Mouse (Mus musculus): ENCODE results near the gene Cacna1e. TPM values are rescaled to one million over a fixed set of nuclear protein-coding genes. Genes with fewer than 3 reads are reported as not detected.

Cacna1e gene
- total and polyA plus RNA-seq, 3 experiments: not detected

GRCm38 (mm10) chr1:154705882-154706565 lies 178.3 kb downstream of the Cacna1e start:
- TF ChIP-seq POLR2AphosphoS2 (IDR thresholded peaks at IDR 0.05; ENCODE audit: low read length) (no peak), MXI1 (IDR thresholded peaks at IDR 0.05; ENCODE audit: low read depth, low read length) (no peak), GATA1 (IDR thresholded peaks at IDR 0.05; ENCODE audit: low read depth, low read length) (no peak)

DNA sequence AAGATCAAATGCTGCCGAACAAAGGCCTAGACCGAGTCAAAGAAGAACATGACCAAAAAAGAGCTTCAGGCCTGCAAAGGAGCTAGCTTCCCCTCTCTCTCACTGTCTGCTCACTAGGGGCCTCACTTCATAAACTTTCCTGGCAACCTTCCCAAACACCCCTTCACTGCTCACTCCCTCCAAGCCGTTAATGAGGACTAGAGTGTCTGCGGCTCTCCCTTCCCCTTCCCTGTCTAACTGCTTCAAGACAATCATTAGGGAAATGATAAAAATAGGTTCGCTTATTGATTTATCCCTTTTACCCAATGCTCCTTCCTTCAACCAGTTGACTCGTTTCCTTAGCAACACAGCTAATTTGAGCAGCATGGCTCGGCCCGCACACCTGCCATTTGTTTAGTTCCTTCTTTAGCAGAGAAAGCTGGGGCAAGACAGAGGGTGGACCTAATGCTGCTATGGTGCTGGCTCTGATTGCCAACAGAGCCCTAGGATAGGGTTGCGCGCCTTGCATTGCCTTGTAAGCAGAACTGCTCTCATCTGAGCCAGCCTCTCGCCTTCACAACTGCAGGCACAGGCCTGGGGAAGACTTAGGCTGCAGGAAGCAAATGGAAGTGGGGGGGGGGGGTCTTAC lies 179.6 kb downstream of the Cacna1e start:
- no peak for DNase-seq (ENCODE audit: low read depth, low spot score)
- Histone ChIP-seq H3K79me2 (ENCODE audit: control insufficient read depth, insufficient read depth, low read length, poor library complexity) (no peaks in the 10 kb centered on the region), H3K36me3 (ENCODE audit: control insufficient read depth in 1 of 2, insufficient read depth in 2 of 2, low read length in 2 of 2) (no peaks in the 10 kb centered on the region), H3K4me3 (ENCODE audit: control insufficient read depth in 1 of 2, insufficient read depth in 1 of 2, low read depth in 2 of 2, low read length in 2 of 2) (no peak overlapping the region), H3K4me1 (ENCODE audit: control insufficient read depth in 1 of 2, insufficient read depth in 2 of 2, low read length in 2 of 2) (no peaks in the 10 kb centered on the region), H3K27me3 (ENCODE audit: control insufficient read depth in 1 of 2, insufficient read depth in 2 of 2, low read length in 2 of 2) (no peaks in the 10 kb centered on the region), H3K27ac (ENCODE audit: control insufficient read depth, low read depth, low read length) (no peak overlapping the region), H3K9me3 (replicated peaks; ENCODE audit: insufficient read depth, low read length) (no peaks in the 10 kb centered on the region), H3K9ac (ENCODE audit: control insufficient read depth, low read depth, low read length, poor library complexity, severe bottlenecking) (no peak overlapping the region)
- TF ChIP-seq RCOR1 (IDR thresholded peaks at IDR 0.05; ENCODE audit: low read depth, low read length): no peak
- TF ChIP-seq CTCF (IDR thresholded peaks at IDR 0.05 in 2 of 3, conservative IDR thresholded peaks at IDR 0.05 in 1 of 3; ENCODE audit: control insufficient read depth in 1 of 3, insufficient read depth in 1 of 3, low read depth in 2 of 3, low read length in 3 of 3, poor library complexity in 1 of 3, severe bottlenecking in 1 of 3): no peak
- no peak for TF ChIP-seq NELFE (IDR thresholded peaks at IDR 0.05; ENCODE audit: low read depth, low read length)
- TF ChIP-seq ZNF384 (IDR thresholded peaks at IDR 0.05; ENCODE audit: low read depth, low read length): no peak
- TF ChIP-seq ZC3H11A (IDR thresholded peaks at IDR 0.05; ENCODE audit: low read depth, low read length): no peak
- no peak for TF ChIP-seq KAT2A (conservative IDR thresholded peaks at IDR 0.05; ENCODE audit: low read depth, low read length)
- no peak for TF ChIP-seq MYB (IDR thresholded peaks at IDR 0.05; ENCODE audit: low read depth, low read length)
- no peak for TF ChIP-seq MXI1 (IDR thresholded peaks at IDR 0.05; ENCODE audit: low read depth, low read length)
- no peak for TF ChIP-seq MYC (IDR thresholded peaks at IDR 0.05; ENCODE audit: low read depth, low read length)
- no peak for TF ChIP-seq CHD1 (IDR thresholded peaks at IDR 0.05; ENCODE audit: low read depth, low read length)
- no peak for TF ChIP-seq SIN3A (IDR thresholded peaks at IDR 0.05; ENCODE audit: low read length)
- TF ChIP-seq USF1 (IDR thresholded peaks at IDR 0.05; ENCODE audit: low read depth, low read length): no peak
- TF ChIP-seq EP300 (IDR thresholded peaks at IDR 0.05; ENCODE audit: low read depth in 1 of 2, low read length in 2 of 2): no peak
- TF ChIP-seq MAFK (IDR thresholded peaks at IDR 0.05; ENCODE audit: borderline replicate concordance, low read depth, low read length): no peak
- no peak for TF ChIP-seq ELF1 (IDR thresholded peaks at IDR 0.05; ENCODE audit: low read depth, low read length)
- no peak for TF ChIP-seq ZMIZ1 (IDR thresholded peaks at IDR 0.05; ENCODE audit: low read depth, low read length)
- no peak for TF ChIP-seq ZKSCAN1 (IDR thresholded peaks at IDR 0.05; ENCODE audit: low read depth, low read length)
- TF ChIP-seq GABPA (IDR thresholded peaks at IDR 0.05; ENCODE audit: low read depth, low read length): no peak
- TF ChIP-seq POLR2AphosphoS2 (IDR thresholded peaks at IDR 0.05; ENCODE audit: low read length): no peak
- no peak for TF ChIP-seq SMC3 (IDR thresholded peaks at IDR 0.05; ENCODE audit: low read depth, low read length)

More at GRCm38 (mm10) chr1:154705882-154706565, 178.3 kb downstream of the Cacna1e start:
- no peak overlapping the region for H3K9ac ChIP-seq (ENCODE audit: control insufficient read depth, low read depth, low read length, poor library complexity, severe bottlenecking)
- no peak overlapping the region for H3K4me3 ChIP-seq (ENCODE audit: control insufficient read depth in 1 of 2, insufficient read depth in 1 of 2, low read depth in 2 of 2, low read length in 2 of 2)
- no peaks in the 10 kb centered on the region for H3K79me2 ChIP-seq (ENCODE audit: control insufficient read depth, insufficient read depth, low read length, poor library complexity)
- H3K27ac ChIP-seq (ENCODE audit: control insufficient read depth, low read depth, low read length): no peak overlapping the region
- H3K36me3 ChIP-seq (ENCODE audit: control insufficient read depth in 1 of 2, insufficient read depth in 2 of 2, low read length in 2 of 2): no peaks in the 10 kb centered on the region
- DNase-seq (ENCODE audit: low read depth, low spot score): no peak
- no peaks in the 10 kb centered on the region for H3K4me1 ChIP-seq (ENCODE audit: control insufficient read depth in 1 of 2, insufficient read depth in 2 of 2, low read length in 2 of 2)
- no peaks in the 10 kb centered on the region for H3K27me3 ChIP-seq (ENCODE audit: control insufficient read depth in 1 of 2, insufficient read depth in 2 of 2, low read length in 2 of 2)
- no peaks in the 10 kb centered on the region for H3K9me3 ChIP-seq (replicated peaks; ENCODE audit: insufficient read depth, low read length)
